Mouse (Mus musculus) frontal cortex, adult (tissue): Measurements from ENCODE around the gene Pafah1b2.
A peak's percentile ranks its signal among the peaks of the same experiment; 100 is the strongest.

Source experiments
- ATAC-seq: cut with Nextera tagmentation; 2 replicates; pipeline ENCODE4 v1.9.2; 2017; ENCODE audit warnings: mild to moderate bottlenecking, moderate library complexity, mixed read lengths; ENCODE audit not compliant: low TSS enrichment

Gene Pafah1b2

GRCm38 (mm10) chr9:45942464-45942863 is 70.0 kb downstream of the Pafah1b2 start:
- ATAC-seq, result no peak

- no peak for ATAC-seq
Observed at GRCm38 (mm10) chr9:45941329-45941888, 71.1 kb downstream of the Pafah1b2 start.

- ATAC-seq, result no peak
Observed at GRCm38 (mm10) chr9:45939794-45940193, 72.7 kb downstream of the Pafah1b2 start.

- no peak for ATAC-seq
Observed at GRCm38 (mm10) chr9:45938952-45939637, 73.4 kb downstream of the Pafah1b2 start.

- ATAC-seq, result no peak
Observed at GRCm38 (mm10) chr9:45938088-45938487, 74.4 kb downstream of the Pafah1b2 start.

GRCm38 (mm10) chr9:45936883-45937282 is 75.6 kb downstream of the Pafah1b2 start:
- ATAC-seq, result peak; percentile 69

GRCm38 (mm10) chr9:45935628-45936210 is 76.8 kb downstream of the Pafah1b2 start, which contains the start of gene Tagln:
Gene Tagln (minus strand): TSS chr9:45936058.
- no peak for ATAC-seq

- ATAC-seq, result peak; percentile 64
Observed at GRCm38 (mm10) chr9:45932571-45933415, 79.7 kb downstream of the Pafah1b2 start.

GRCm38 (mm10) chr9:45931958-45932357 is 80.5 kb downstream of the Pafah1b2 start:
- ATAC-seq, result no peak

GRCm38 (mm10) chr9:45929285-45929684 is 83.2 kb downstream of the Pafah1b2 start:
- no peak for ATAC-seq

- ATAC-seq, result no peak
Observed at GRCm38 (mm10) chr9:45919895-45920294, 92.6 kb downstream of the Pafah1b2 start.

GRCm38 (mm10) chr9:45917041-45917934 is 95.2 kb downstream of the Pafah1b2 start:
- peak; percentile 69 for ATAC-seq

GRCm38 (mm10) chr9:45915659-45916058 is 96.8 kb downstream of the Pafah1b2 start:
- peak; percentile 70 for ATAC-seq
